Mouse (Mus musculus) E14TG2a.4 (cell line): ENCODE results near the gene Prss44.

Experiments used
- CTCF ChIP-seq: conservative IDR thresholded peaks from 2 replicates; pipeline ENCODE4 v1.5.1; 2014; ENCODE audit warnings: low read length
- POU5F1 ChIP-seq: IDR thresholded peaks from 2 replicates; pipeline ENCODE4 v1.6.1; 2014; ENCODE audit warnings: low read length, borderline replicate concordance

- TF ChIP-seq CTCF = no peak
- TF ChIP-seq POU5F1 = no peak
Measured at GRCm38 (mm10) chr9:110800834-110801479, 12.8 kb upstream of the Prss44 start.
